Mouse (Mus musculus): Measurements from ENCODE around the gene Cd69. TPM values are rescaled to one million over a fixed set of nuclear protein-coding genes. Genes with fewer than 3 reads are reported as not detected.

Cd69 gene
- polyA plus RNA-seq, 1 experiment, result 1.7 TPM

DNA sequence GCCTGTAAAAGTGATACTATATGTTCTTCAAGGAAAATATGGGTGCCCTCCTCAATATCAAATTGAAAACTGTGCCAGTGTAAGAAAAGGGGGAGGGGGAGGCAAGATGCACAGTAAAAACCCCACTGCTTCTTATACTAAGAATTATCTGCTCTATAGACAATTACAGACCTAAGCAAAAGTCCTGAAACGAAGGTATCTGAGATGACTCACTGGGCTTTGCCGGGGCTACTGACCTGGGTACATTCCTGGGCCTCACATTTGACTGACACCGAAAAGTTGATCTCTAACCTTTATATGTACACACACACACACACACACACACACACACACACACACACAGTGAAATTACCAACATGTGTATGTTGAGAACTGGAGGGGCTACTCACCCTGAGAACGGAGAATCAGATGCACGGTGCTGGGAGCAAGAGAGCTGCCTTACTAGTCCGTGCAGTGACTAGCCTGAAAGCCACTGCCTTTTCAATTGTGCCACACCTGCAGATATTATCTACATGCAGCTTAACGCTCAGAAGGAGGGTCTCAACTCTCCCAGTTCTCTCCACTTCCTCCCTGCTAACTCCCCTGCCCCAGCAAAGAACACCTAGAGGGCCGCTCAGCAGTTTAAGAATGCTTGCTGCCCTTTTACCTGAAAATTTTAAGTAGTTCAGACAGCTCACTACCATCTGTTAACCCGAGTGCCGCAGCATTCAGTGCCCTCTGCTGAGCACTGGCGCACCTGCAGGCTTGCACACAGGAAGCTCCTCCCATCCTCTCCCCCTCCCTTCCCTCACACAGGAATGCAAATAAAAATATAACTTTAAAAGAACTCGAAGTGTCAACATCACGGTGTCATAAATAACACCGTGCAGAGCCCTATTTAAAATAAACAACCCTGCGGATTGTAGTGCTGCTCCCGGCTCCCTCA lies 37.6 kb downstream of the Cd69 start:
- peak overlapping the region; percentile 74 for H3K4me3 ChIP-seq (ENCODE audit: insufficient read depth, low read length)
- TF ChIP-seq POLR2A (IDR thresholded peaks at IDR 0.05; ENCODE audit: borderline replicate concordance, low read depth, low read length) (no peak), CTCF (IDR thresholded peaks at IDR 0.05; ENCODE audit: low read depth, low read length) (peak; percentile 60; the same call in 1 of the 2 replicates)
- H3K4me1 ChIP-seq (ENCODE audit: control insufficient read depth, insufficient read depth, low read length), result peaks cover 33% of the 10 kb centered on the region
- peak overlapping the region; percentile 100 for H3K27ac ChIP-seq (ENCODE audit: insufficient read depth, low read depth, low read length)

DNA sequence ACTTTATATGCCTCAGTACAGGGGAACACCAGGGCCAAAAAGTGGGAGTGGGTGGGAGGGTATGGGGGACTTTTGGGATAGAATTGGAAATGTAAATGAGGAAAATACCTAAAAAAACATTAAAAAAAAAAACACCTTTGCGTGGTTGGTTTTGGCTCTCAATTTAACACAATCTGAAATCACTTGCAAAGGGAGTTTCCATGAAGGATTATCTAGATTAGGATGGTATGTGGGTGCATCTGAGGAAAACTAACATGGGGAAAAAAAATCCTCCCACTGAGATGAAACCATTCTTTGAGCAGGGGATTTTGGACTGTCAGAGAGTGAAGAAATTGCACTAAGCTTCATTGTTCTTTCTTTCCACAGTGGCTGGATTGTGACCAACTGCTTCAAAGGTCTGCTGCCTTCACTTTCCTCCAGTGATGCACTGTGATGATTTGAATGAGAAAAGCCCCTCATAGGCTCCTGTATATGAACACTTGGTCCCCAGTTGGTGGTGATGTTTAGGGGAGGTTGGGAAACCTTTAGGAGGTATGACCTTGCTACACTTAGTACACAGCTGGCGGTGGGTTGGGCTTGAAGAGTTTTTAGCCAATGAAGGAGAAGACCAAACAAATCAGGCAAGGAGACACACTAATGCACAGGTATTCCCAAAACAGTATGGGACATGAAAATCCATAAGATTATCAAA lies 38.4 kb downstream of the Cd69 start:
- peak overlapping the region; percentile 100 for H3K27ac ChIP-seq (ENCODE audit: insufficient read depth, low read depth, low read length)
- peaks cover 39% of the 10 kb centered on the region for H3K4me1 ChIP-seq (ENCODE audit: control insufficient read depth, insufficient read depth, low read length)
- no peak for TF ChIP-seq POLR2A (IDR thresholded peaks at IDR 0.05; ENCODE audit: borderline replicate concordance, low read depth, low read length)
- no peak for TF ChIP-seq CTCF (IDR thresholded peaks at IDR 0.05; ENCODE audit: low read depth, low read length)
- peak overlapping the region; percentile 74 for H3K4me3 ChIP-seq (ENCODE audit: insufficient read depth, low read length)

DNA sequence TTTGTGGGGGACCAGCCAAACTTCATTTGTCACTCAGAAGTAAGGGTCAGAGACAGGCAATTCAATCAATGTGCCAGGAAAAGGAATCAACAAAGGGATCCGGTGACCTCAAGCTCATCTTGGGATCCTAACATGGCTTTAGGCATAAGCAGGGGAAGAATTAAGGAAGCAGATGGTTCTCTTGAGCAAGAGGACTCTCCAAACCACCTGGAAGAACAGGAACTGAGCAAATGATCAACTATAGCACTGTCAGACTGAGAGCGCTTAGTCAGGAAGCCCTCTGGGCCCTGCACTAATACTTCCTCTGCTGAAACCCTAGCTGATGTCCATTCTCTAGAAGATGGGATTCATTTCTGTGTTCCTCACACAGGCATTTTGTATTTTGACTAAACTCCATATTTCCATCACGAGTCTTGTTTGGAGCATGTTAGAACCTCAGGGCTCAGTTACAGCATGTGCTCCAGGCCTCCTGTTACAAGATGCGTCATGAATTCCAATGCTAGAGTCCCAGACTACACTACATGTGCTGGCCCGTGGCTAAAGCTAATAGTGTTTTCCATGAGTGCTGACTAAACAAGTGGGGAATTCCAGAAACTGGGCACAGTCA lies 39.3 kb downstream of the Cd69 start:
- Histone ChIP-seq H3K4me3 (ENCODE audit: insufficient read depth, low read length) (peak overlapping the region; percentile 7; the same call in 1 of the 2 replicates), H3K4me1 (ENCODE audit: control insufficient read depth, insufficient read depth, low read length) (peaks cover 48% of the 10 kb centered on the region), H3K27ac (ENCODE audit: insufficient read depth, low read depth, low read length) (peak overlapping the region; percentile 100)
- no peak for TF ChIP-seq CTCF (IDR thresholded peaks at IDR 0.05; ENCODE audit: low read depth, low read length)
- TF ChIP-seq POLR2A (IDR thresholded peaks at IDR 0.05; ENCODE audit: borderline replicate concordance, low read depth, low read length), result no peak

DNA sequence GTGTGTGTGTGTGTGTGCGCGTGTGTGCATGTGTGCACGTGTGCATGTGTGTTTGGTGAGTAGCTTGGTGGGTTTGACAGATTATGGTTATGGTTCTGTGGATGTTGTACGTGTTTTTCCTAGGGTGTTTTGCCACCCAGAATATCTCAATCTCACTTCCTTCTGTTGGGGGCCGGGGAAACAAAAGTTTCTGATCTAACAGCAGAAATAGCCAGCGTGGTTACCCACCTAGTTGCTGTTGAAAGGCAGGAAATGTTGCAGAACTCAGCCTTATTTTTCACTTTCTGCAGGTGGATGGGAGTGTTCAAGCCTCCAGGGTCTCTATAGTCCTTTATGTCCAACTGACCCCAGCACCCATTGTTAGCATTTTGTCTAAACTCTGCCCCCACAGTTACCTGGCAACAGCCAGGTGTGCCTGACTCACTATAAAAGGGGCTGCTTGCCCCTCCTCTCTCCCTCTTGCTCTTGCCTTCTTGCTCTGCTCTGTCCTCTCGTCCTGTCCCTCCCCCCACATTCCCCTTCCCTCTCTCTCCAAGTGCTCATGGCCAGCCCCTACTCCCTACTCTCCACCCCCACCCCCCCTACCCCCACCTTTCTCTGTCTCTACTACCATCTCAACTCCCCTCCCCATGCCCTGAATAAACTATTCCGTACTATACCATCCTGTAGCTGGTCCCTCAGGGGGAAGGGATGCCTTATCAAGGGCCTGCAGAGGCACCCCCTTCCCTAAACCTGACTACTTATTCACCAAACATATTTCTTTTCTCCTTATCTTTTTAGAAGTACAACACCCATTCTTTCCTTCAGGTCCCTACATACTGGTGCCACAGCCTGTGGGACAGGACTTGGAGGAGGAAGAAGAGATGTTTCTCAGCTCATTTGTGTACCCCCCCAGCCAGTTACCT lies 40.5 kb downstream of the Cd69 start:
- Histone ChIP-seq H3K4me3 (ENCODE audit: insufficient read depth, low read length) (no peak overlapping the region), H3K4me1 (ENCODE audit: control insufficient read depth, insufficient read depth, low read length) (peaks cover 59% of the 10 kb centered on the region), H3K27ac (ENCODE audit: insufficient read depth, low read depth, low read length) (peak overlapping the region; percentile 100)
- no peak for TF ChIP-seq CTCF (IDR thresholded peaks at IDR 0.05; ENCODE audit: low read depth, low read length)
- no peak for TF ChIP-seq POLR2A (IDR thresholded peaks at IDR 0.05; ENCODE audit: borderline replicate concordance, low read depth, low read length)

DNA sequence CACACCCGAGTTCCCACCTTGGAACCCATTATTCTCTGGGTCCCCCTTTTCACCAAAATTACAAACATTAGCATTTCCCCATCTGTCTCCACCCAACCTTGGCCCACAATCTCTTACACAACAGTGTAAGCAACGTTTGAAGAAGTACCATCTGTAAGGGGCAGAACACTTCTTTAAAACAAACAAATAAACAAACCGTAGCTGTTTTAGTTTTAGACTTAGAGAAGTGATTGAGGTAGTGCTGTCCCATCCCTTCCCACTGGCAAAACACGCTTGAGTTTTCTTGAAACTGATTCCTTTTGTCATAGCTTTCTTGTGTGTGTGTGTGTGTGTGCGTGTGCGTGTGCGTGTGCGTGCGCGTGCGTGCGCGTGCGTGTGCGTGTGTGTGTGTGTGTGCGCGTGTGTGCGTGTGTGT lies 41.3 kb downstream of the Cd69 start:
- Histone ChIP-seq H3K4me3 (ENCODE audit: insufficient read depth, low read length) (no peak overlapping the region), H3K4me1 (ENCODE audit: control insufficient read depth, insufficient read depth, low read length) (peaks cover 67% of the 10 kb centered on the region), H3K27ac (ENCODE audit: insufficient read depth, low read depth, low read length) (peak overlapping the region; percentile 100)
- no peak for TF ChIP-seq CTCF (IDR thresholded peaks at IDR 0.05; ENCODE audit: low read depth, low read length)
- TF ChIP-seq POLR2A (IDR thresholded peaks at IDR 0.05; ENCODE audit: borderline replicate concordance, low read depth, low read length), result no peak

DNA sequence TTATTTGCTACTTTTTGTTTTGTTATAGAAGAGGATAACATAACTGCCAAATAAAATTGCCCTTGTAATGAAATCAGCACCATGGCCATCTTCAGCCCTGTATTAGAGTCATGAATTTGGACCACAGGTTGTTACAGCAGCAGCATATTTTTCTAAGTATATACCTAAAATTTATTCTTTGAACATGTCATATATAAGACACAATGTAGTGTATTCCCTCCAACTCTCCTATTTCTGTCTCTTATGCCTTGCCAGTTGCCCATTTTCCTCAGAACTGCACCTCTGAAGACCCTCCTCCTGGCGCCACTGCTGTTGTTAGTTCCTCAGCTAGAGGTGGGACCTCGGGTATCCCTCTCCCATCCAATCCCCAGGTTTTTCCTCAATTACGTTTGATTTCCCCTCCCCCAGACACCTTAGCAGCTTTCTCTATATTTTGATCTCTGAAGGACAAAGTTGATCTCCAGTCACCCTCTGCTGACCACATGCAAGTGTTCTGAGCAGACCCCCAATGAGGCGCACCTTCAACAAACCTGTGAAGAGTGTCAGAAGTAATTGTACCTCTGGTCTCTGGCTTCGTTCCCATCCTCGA lies 41.8 kb downstream of the Cd69 start:
- H3K4me1 ChIP-seq (ENCODE audit: control insufficient read depth, insufficient read depth, low read length), result peaks cover 69% of the 10 kb centered on the region
- peak overlapping the region; percentile 100 for H3K27ac ChIP-seq (ENCODE audit: insufficient read depth, low read depth, low read length)
- H3K4me3 ChIP-seq (ENCODE audit: insufficient read depth, low read length), result no peak overlapping the region
- TF ChIP-seq POLR2A (IDR thresholded peaks at IDR 0.05; ENCODE audit: borderline replicate concordance, low read depth, low read length) (no peak), CTCF (IDR thresholded peaks at IDR 0.05; ENCODE audit: low read depth, low read length) (no peak)

DNA sequence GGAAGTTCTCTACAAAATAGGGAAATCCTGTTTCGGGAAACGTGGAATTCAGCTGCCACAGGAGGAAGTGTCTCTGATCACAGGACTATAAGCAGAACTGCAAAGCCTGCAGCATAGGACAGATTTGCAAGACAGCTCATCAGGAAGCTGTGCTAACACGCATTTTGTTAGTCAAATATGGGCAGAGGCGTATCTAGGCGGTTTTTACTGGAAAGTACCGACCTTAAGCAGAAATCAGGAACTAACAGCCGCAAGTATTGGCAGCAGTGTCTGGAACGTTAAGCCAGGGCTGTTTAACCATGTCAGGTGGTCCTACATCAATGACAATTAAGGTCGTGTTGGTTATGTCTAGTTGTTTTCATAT lies 42.4 kb downstream of the Cd69 start:
- TF ChIP-seq POLR2A (IDR thresholded peaks at IDR 0.05; ENCODE audit: borderline replicate concordance, low read depth, low read length) (no peak), CTCF (IDR thresholded peaks at IDR 0.05; ENCODE audit: low read depth, low read length) (no peak)
- Histone ChIP-seq H3K4me1 (ENCODE audit: control insufficient read depth, insufficient read depth, low read length) (peaks cover 69% of the 10 kb centered on the region), H3K4me3 (ENCODE audit: insufficient read depth, low read length) (no peak overlapping the region), H3K27ac (ENCODE audit: insufficient read depth, low read depth, low read length) (peak overlapping the region; percentile 99)

DNA sequence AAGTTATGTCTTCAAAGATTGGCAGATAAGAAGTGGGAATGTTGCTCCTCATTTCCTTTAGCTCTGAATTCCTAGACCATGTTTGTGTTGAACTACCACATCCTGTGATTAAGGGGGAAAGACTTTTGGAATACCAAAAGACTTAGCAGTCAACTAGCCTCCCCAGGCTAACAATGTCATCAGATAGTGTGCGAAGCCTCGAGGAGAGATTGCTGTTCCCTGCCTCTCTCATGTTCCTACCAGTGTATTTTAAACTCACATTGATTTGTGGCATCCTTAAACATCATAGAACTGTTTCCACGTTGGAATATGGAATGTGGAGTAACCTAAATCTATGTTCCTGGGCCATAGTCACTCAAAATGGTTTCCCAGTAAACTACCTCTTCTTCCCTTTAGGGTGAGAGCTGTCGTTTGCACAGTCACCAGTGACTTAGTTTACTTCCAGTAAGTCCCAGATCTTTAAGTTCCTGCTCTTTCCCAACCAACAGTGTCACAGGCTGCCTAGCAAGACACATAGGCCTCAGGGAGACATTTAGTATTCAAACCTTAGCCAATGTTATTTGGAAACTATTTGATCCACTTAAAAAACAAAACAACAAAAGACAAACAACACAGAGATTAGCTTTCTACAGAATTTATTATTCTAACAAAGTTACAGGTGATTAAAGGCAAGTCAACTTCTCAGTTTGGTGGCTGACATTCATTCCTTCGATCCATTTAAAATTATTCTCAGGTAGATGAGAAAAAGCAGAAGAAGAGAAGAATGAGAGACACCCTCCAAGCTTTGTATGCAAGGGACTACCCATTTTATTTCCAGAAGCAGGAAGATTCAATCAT lies 43.0 kb downstream of the Cd69 start:
- peak overlapping the region; percentile 99 for H3K27ac ChIP-seq (ENCODE audit: insufficient read depth, low read depth, low read length)
- TF ChIP-seq POLR2A (IDR thresholded peaks at IDR 0.05; ENCODE audit: borderline replicate concordance, low read depth, low read length) (no peak), CTCF (IDR thresholded peaks at IDR 0.05; ENCODE audit: low read depth, low read length) (no peak)
- H3K4me1 ChIP-seq (ENCODE audit: control insufficient read depth, insufficient read depth, low read length), result peaks cover 69% of the 10 kb centered on the region
- no peak overlapping the region for H3K4me3 ChIP-seq (ENCODE audit: insufficient read depth, low read length)
